Mouse (Mus musculus) heart, postnatal 25 days (tissue): ENCODE measurements around the gene Akt1. TPM values are rescaled to one million over a fixed set of nuclear protein-coding genes. Genes with fewer than 3 reads are reported as not detected.
A peak's percentile ranks its signal among the peaks of the same experiment; 100 is the strongest.

Source experiments
- DNase-seq: peaks from one replicate; pipeline ENCODE4 v3.0.0; 2022; ENCODE audit warnings: low spot score
- intact Hi-C: fragments of 180-260 bp; cut with DNase I; formaldehyde crosslinking; loops from one replicate; pipeline ENCODE4 v1.15.1; 2025
- total RNA-seq, 2 experiments: library from RNA; stranded (reverse); gene quantifications; 2 replicates each; pipeline ENCODE4 v1.2.3; 2021

Gene Akt1
- total RNA-seq, result 100 to 1,000 TPM; 206 to 215 TPM

GRCm38 (mm10) chr12:112674132-112675011, at the start of gene Akt1:
TSS of gene Akt1 (minus strand) at chr12:112674884.
- intact Hi-C loops, result loop anchor here (2.0 kb wide), 1 partner anchor 16 kb away; no protein-coding TSS in a partner anchor
- DNase-seq, result peak; percentile 61

GRCm38 (mm10) chr12:112724077-112724805, 49.6 kb upstream of the Akt1 start:
- no peak for DNase-seq
- intact Hi-C loops, result no loop called here

GRCm38 (mm10) chr12:112723445-112723844, 48.8 kb upstream of the Akt1 start:
- intact Hi-C loops, result no loop called here

GRCm38 (mm10) chr12:112723028-112723330, 48.3 kb upstream of the Akt1 start:
- intact Hi-C loops, result no loop called here
- no peak for DNase-seq

More at GRCm38 (mm10) chr12:112723445-112723844, 48.8 kb upstream of the Akt1 start:
- no peak for DNase-seq

- intact Hi-C loops, result no loop called here
- DNase-seq, result no peak
Measured at GRCm38 (mm10) chr12:112722240-112723027, 47.8 kb upstream of the Akt1 start.

GRCm38 (mm10) chr12:112721424-112722239, 46.9 kb upstream of the Akt1 start:
- intact Hi-C loops, result no loop called here
- no peak for DNase-seq

- intact Hi-C loops, result no loop called here
- DNase-seq, result no peak
Measured at GRCm38 (mm10) chr12:112720890-112721423, 46.3 kb upstream of the Akt1 start.

- DNase-seq, result no peak
- intact Hi-C loops, result no loop called here
Measured at GRCm38 (mm10) chr12:112720216-112720615, 45.5 kb upstream of the Akt1 start, which contains the start of gene Cep170b. TSS of gene Cep170b (plus strand) at chr12:112720455.

- intact Hi-C loops, result no loop called here
- no peak for DNase-seq
Measured at GRCm38 (mm10) chr12:112718995-112719394, 44.3 kb upstream of the Akt1 start.

- DNase-seq, result no peak
- intact Hi-C loops, result no loop called here
Measured at GRCm38 (mm10) chr12:112717140-112717539, 42.5 kb upstream of the Akt1 start.

GRCm38 (mm10) chr12:112713984-112714383, 39.3 kb upstream of the Akt1 start:
- intact Hi-C loops, result no loop called here
- no peak for DNase-seq

GRCm38 (mm10) chr12:112707573-112707869, 32.8 kb upstream of the Akt1 start:
- no peak for DNase-seq
- intact Hi-C loops, result loop anchor here (1.0 to 10.0 kb wide), 2 partner anchors 54 to 153 kb away; no protein-coding TSS in a partner anchor

GRCm38 (mm10) chr12:112706704-112707572, 32.3 kb upstream of the Akt1 start:
- peak; percentile 68 for DNase-seq

GRCm38 (mm10) chr12:112702374-112703320, 28.0 kb upstream of the Akt1 start:
- intact Hi-C loops, result loop anchor here (10.0 kb wide), 1 partner anchor 148 kb away; no protein-coding TSS in a partner anchor
- DNase-seq, result no peak

More at GRCm38 (mm10) chr12:112706704-112707572, 32.3 kb upstream of the Akt1 start:
- intact Hi-C loops, result loop anchor here (1.0 to 10.0 kb wide), 2 partner anchors 54 to 152 kb away; no protein-coding TSS in a partner anchor

- intact Hi-C loops, result loop anchor here (10.0 kb wide), 1 partner anchor 146 kb away; no protein-coding TSS in a partner anchor
- no peak for DNase-seq
Measured at GRCm38 (mm10) chr12:112700522-112700921, 25.8 kb upstream of the Akt1 start.

GRCm38 (mm10) chr12:112696806-112697425, 22.2 kb upstream of the Akt1 start:
- intact Hi-C loops, result no loop called here
- DNase-seq, result no peak

GRCm38 (mm10) chr12:112694127-112694475, 19.4 kb upstream of the Akt1 start:
- DNase-seq, result no peak
- intact Hi-C loops, result no loop called here
